Mouse (Mus musculus) heart, postnatal 0 days (tissue): ENCODE data around the gene Grid1. TPM values are rescaled to one million over a fixed set of nuclear protein-coding genes. Genes with fewer than 3 reads are reported as not detected.

Experiments
- ATAC-seq: fragments of 200-750 bp; cut with Nextera tagmentation; 2 replicates; pipeline ENCODE4 v1.8.0; 2017; ENCODE audit warnings: low read depth, moderate number of reproducible peaks, moderate library complexity; ENCODE audit not compliant: insufficient read depth
- DNase-seq: peaks from one replicate; pipeline ENCODE4 v3.0.0-alpha.2; 2016; ENCODE audit warnings: low spot score
- H3K27ac ChIP-seq: fragments of 300-500 bp; sonication (generic); 2 replicates; pipeline ENCODE4 v1.5.1; 2014; ENCODE audit warnings: low read depth, mild to moderate bottlenecking
- H3K27me3 ChIP-seq: fragments of 300-500 bp; sonication (generic); 2 replicates; pipeline ENCODE4 v1.6.1; 2014; ENCODE audit warnings: low read length, mixed read lengths; ENCODE audit not compliant: control insufficient read depth, insufficient read depth
- H3K36me3 ChIP-seq: fragments of 300-500 bp; sonication (generic); replicated peaks from 2 replicates; pipeline ENCODE4 v1.6.1; 2014; ENCODE audit warnings: low read length, mixed read lengths; ENCODE audit not compliant: control insufficient read depth, insufficient read depth
- H3K4me1 ChIP-seq: fragments of 300-500 bp; sonication (generic); 2 replicates; pipeline ENCODE4 v1.6.1; 2014; ENCODE audit warnings: antibody characterized with exemption; ENCODE audit not compliant: control insufficient read depth, insufficient read depth
- H3K4me2 ChIP-seq: fragments of 300-500 bp; sonication (generic); 2 replicates; pipeline ENCODE4 v1.6.1; 2014; ENCODE audit warnings: low read depth, mild to moderate bottlenecking, low read length, moderate library complexity
- H3K4me3 ChIP-seq: fragments of 300-500 bp; sonication (generic); 2 replicates; pipeline ENCODE4 v1.5.1; 2014; ENCODE audit warnings: low read depth, low read length
- H3K9ac ChIP-seq: fragments of 300-500 bp; sonication (generic); replicated peaks from 2 replicates; pipeline ENCODE4 v1.6.1; 2014; ENCODE audit warnings: low read depth, low read length, mixed read lengths
- H3K9me3 ChIP-seq: fragments of 300-500 bp; sonication (generic); replicated peaks from 2 replicates; pipeline ENCODE4 v1.6.1; 2016; ENCODE audit warnings: low read length; ENCODE audit not compliant: control insufficient read depth
- CTCF ChIP-seq: IDR thresholded peaks from 2 replicates; pipeline ENCODE4 v1.5.1; 2016; ENCODE audit warnings: antibody characterized with exemption, control low read depth, low read depth
- EP300 ChIP-seq: IDR thresholded peaks from 2 replicates; pipeline ENCODE4 v1.6.1; 2016; ENCODE audit warnings: antibody characterized with exemption, low read depth
- WGBS: fragments of 180-500 bp; shearing (Covaris S2); extraction: QIAGEN DNeasy Blood & Tissue Kit; methylation state at CpG from one replicate; pipeline ENCODE4 v1.1.7; 2014; 5-methylcytosine and 5-hydroxymethylcytosine counted together
- polyA plus RNA-seq: library from polyadenylated mRNA; unstranded; fragments of >200 nt; fragmentation: Nextera tagmentation; extraction: Ambion mirVana; gene quantifications from 2 replicates; pipeline ENCODE4 v1.2.1, GENCODE M21; 2015
- total RNA-seq: library from RNA; depleted of rRNA; stranded (reverse); fragments of >200 nt; gene quantifications from 2 replicates; pipeline ENCODE4 v1.2.3, GENCODE M21; 2014; ENCODE audit warnings: low replicate concordance

The Grid1 gene
- total and polyA plus RNA-seq, 2 experiments from 2014 or later, result 0.05 TPM; not detected in 1

GRCm38 (mm10) chr14:35115913-35116312 lies 296.0 kb downstream of the Grid1 start:
- no peak for TF ChIP-seq CTCF
- no peak for TF ChIP-seq EP300
- Histone ChIP-seq H3K4me2 (no peak overlapping the region), H3K4me1 (no peaks in the 10 kb centered on the region), H3K4me3 (no peak overlapping the region), H3K36me3 (no peaks in the 10 kb centered on the region), H3K9ac (no peak overlapping the region), H3K27ac (no peak overlapping the region), H3K9me3 (no peaks in the 10 kb centered on the region), H3K27me3 (no peaks in the 10 kb centered on the region)
- ATAC-seq, result no peak
- WGBS, result 49% methylated on average over 3 of the region's 3 CpGs
- DNase-seq, result no peak

DNA sequence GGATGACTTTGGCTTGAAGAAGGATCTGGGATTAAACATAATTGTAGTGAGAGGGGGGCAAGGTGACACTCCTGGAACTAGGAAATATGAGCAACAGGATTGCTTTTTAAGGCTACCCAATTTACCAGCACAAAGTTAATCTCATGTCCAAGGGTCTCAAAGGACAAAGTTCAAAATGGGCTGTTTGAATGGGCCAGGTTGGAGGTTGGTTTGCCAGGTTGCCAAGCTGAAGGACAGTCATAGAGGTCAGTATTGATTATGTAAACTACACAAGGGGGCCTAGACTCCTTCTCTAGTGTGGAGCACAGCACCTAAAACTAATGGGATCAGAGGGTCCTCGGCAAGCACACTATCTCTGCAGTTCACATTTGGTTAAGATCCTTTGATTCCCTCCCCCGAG lies 300.2 kb downstream of the Grid1 start:
- H3K27ac ChIP-seq, result no peak overlapping the region
- ATAC-seq, result no peak
- H3K4me3 ChIP-seq, result no peak overlapping the region
- H3K9me3 ChIP-seq, result no peaks in the 10 kb centered on the region
- no peaks in the 10 kb centered on the region for H3K36me3 ChIP-seq
- TF ChIP-seq CTCF (no peak), EP300 (no peak)
- H3K4me2 ChIP-seq, result no peak overlapping the region
- 39% methylated on average over 2 of the region's 2 CpGs for WGBS
- DNase-seq, result no peak
- no peaks in the 10 kb centered on the region for H3K27me3 ChIP-seq
- H3K9ac ChIP-seq, result no peak overlapping the region
- H3K4me1 ChIP-seq, result no peaks in the 10 kb centered on the region

DNA sequence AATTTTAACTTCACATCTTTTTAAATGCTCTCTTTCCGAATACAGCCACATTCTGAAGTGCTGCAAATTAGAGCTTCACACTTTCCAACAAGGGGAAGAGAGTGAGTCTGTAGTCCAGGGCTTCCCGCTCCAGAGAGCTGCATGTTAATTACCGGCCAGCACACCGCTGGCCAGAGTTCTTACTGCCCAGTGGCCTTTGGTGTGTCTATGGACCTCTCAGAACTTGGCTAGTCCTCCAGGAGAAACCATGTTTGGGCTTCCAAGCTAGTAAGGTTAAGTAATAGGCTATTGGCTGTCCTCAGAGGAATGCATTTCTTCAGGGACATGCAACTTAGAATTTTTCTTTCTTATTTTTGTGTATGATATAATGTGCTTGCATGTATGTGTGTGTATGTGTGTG lies 301.0 kb downstream of the Grid1 start:
- H3K9ac ChIP-seq, result no peak overlapping the region
- DNase-seq (no peak), ATAC-seq (no peak)
- WGBS, result 78% methylated on average over 4 of the region's 4 CpGs
- H3K4me1 ChIP-seq, result no peaks in the 10 kb centered on the region
- TF ChIP-seq EP300 (no peak), CTCF (no peak)
- H3K4me3 ChIP-seq, result no peak overlapping the region
- H3K27me3 ChIP-seq, result no peaks in the 10 kb centered on the region
- H3K36me3 ChIP-seq, result no peaks in the 10 kb centered on the region
- H3K27ac ChIP-seq, result no peak overlapping the region
- no peak overlapping the region for H3K4me2 ChIP-seq
- H3K9me3 ChIP-seq, result no peaks in the 10 kb centered on the region

- no peak for ATAC-seq
- DNase-seq, result no peak
- Histone ChIP-seq H3K27ac (no peak overlapping the region), H3K27me3 (no peaks in the 10 kb centered on the region), H3K4me3 (no peak overlapping the region), H3K36me3 (no peaks in the 10 kb centered on the region), H3K9ac (no peak overlapping the region), H3K4me1 (no peaks in the 10 kb centered on the region), H3K9me3 (no peaks in the 10 kb centered on the region), H3K4me2 (no peak overlapping the region)
- TF ChIP-seq CTCF (no peak), EP300 (no peak)
- 25% methylated on average over 3 of the region's 3 CpGs for WGBS
These were observed 302.2 kb downstream of the Grid1 start for GRCm38 (mm10) chr14:35122111-35122510.

DNA sequence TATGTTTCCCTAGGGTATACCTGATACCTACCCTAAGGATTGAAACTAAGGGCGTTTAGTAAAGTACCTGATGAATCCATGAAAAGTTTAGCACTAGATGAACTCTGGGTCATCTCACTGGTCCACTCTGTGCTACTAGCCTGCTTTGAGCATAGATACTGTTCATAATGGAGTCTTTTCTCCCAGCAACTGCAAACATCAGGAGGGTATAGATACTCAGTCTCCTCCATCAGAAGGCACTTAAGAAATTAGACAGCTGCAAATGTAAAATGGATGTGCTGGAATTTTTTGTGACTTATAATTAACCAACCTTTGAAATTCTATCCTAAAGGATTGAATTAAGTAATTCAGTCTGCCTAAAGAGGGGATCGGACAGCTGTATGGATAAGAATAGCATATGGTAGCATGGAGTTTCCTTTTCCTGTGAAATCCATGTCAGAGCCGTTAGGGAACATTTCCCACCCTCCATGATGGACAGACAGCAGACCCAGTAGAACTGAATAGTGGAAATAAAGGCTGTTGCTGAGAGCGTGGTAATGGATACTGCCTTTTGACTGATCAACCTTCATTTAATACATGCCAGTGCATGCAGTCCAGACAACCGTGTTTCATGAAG lies 303.5 kb downstream of the Grid1 start:
- Histone ChIP-seq H3K36me3 (no peaks in the 10 kb centered on the region), H3K27ac (no peak overlapping the region), H3K27me3 (no peaks in the 10 kb centered on the region), H3K4me3 (no peak overlapping the region), H3K9ac (no peak overlapping the region), H3K4me1 (no peaks in the 10 kb centered on the region), H3K4me2 (no peak overlapping the region), H3K9me3 (no peaks in the 10 kb centered on the region)
- DNase-seq (no peak), ATAC-seq (no peak)
- 67% methylated on average over 5 of the region's 5 CpGs for WGBS
- TF ChIP-seq EP300, result no peak
- no peak for TF ChIP-seq CTCF

- H3K36me3 ChIP-seq, result no peaks in the 10 kb centered on the region
- no peak overlapping the region for H3K4me3 ChIP-seq
- H3K27me3 ChIP-seq, result no peaks in the 10 kb centered on the region
- H3K9me3 ChIP-seq, result no peaks in the 10 kb centered on the region
- TF ChIP-seq EP300 (no peak), CTCF (no peak)
- DNase-seq, result no peak
- H3K9ac ChIP-seq, result no peak overlapping the region
- H3K4me2 ChIP-seq, result no peak overlapping the region
- no peaks in the 10 kb centered on the region for H3K4me1 ChIP-seq
- WGBS, result 86% methylated on average over 8 of the region's 8 CpGs
- no peak overlapping the region for H3K27ac ChIP-seq
- ATAC-seq, result no peak
These were observed 307.7 kb downstream of the Grid1 start for GRCm38 (mm10) chr14:35127616-35128015.
